Mouse (Mus musculus): ENCODE results near the gene Prkce. TPM values are rescaled to one million over a fixed set of nuclear protein-coding genes. Genes with fewer than 3 reads are reported as not detected.

Gene Prkce
- polyA plus RNA-seq, 1 experiment from 2014 or later, result 18.7 TPM

DNA sequence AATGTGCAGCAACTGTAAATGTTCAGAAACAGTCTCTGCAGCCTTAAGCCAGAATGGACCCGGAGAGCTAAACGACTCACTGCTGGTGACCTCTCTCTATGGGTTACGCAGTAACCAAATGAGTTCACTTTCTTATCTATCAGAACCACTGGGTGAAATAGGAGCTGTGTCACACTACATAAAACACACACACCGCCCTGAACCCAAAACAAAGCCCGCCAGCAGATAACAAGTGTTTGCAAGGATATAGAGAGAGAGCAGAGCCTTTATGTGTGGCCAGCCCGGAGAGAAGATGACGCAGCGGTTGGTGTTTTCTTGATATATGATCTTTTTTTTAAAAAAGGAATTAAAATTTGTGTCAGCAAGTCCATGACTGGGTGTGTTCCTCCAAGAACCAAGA, 238.1 kb downstream of the Prkce start:
- ATAC-seq (ENCODE audit: low FRiP score), result no peak
- Histone ChIP-seq H3K4me1 (replicated peaks) (peaks cover 29% of the 10 kb centered on the region), H3K9me3 (no peaks in the 10 kb centered on the region), H3K4me2 (no peak overlapping the region), H3K9ac (no peak overlapping the region), H3K36me3 (no peaks in the 10 kb centered on the region), H3K4me3 (no peak overlapping the region), H3K27me3 (0 out of 2 replicates have a peak, but pooled peaks cover 2% of the 10 kb centered on the region), H3K27ac (0 out of 2 replicates have a peak overlapping the region, but pooled peaks have one; percentile 67)
- 86% methylated on average over 8 of the region's 8 CpGs for WGBS

DNA sequence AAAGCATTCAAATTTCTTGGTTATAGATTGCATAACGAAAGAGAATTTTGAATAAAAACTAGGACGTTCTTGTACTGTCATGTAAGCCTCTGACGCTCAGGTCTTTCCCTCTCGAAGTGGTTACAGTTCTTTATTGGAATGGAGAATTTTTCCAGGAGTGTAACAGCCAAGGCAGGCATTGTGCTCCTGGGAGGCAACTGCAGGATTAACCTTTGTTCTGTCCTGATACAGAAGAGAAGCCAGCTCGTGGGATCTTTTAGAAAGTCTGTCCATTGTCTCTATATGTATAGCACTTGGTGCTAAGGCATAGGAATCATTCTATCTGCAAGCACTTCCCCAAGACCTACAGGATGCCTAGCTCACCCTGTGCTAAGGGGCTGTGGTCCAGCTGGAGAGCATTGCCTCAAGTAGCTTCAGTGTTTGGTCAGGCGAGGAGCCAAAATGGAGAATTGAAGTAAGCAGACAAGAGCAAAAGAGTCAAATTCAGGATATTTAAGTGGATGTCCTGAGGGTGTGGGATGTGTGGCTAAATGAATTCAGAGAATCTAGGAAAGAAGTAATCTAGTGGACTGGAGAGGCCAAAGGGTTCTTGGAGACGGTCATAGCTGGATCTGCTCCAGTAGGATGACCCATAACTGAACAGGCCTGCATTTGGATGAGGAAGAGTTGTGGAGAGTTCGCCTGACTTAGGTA, 240.5 kb downstream of the Prkce start:
- H3K27me3 ChIP-seq, result 0 out of 2 replicates have a peak, but pooled peaks cover 2% of the 10 kb centered on the region
- ATAC-seq (ENCODE audit: low FRiP score), result no peak
- no peak overlapping the region for H3K4me2 ChIP-seq
- peaks cover 53% of the 10 kb centered on the region for H3K4me1 ChIP-seq (replicated peaks)
- H3K4me3 ChIP-seq, result no peak overlapping the region
- 83% methylated on average over 8 of the region's 8 CpGs for WGBS
- no peaks in the 10 kb centered on the region for H3K36me3 ChIP-seq
- no peak overlapping the region for H3K9ac ChIP-seq
- no peaks in the 10 kb centered on the region for H3K9me3 ChIP-seq
- no peak overlapping the region for H3K27ac ChIP-seq

DNA sequence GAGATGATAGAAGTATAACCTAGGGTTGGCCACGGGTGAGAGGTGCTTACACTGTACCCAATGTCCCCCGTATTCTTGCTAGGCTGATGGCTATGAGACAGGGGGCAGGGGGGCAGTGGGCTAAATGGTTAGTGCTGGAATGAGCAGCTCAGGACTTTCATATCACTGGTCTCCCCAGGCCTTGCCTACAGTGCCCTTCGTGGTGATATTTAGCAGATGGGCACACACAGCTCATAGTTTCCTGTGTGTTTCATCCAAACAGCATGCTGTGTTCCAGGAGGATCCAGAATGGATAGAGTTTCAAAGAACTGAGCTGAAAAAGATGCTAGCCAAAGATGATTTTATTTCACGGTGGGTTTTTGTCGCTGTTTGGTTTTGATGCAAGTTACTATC, 241.0 kb downstream of the Prkce start:
- WGBS, result 88% methylated on average over 5 of the region's 5 CpGs
- Histone ChIP-seq H3K9me3 (no peaks in the 10 kb centered on the region), H3K27me3 (0 out of 2 replicates have a peak, but pooled peaks cover 2% of the 10 kb centered on the region), H3K4me3 (no peak overlapping the region), H3K36me3 (no peaks in the 10 kb centered on the region), H3K4me2 (no peak overlapping the region), H3K9ac (no peak overlapping the region), H3K4me1 (replicated peaks) (peaks cover 53% of the 10 kb centered on the region), H3K27ac (no peak overlapping the region)
- no peak for ATAC-seq (ENCODE audit: low FRiP score)

DNA sequence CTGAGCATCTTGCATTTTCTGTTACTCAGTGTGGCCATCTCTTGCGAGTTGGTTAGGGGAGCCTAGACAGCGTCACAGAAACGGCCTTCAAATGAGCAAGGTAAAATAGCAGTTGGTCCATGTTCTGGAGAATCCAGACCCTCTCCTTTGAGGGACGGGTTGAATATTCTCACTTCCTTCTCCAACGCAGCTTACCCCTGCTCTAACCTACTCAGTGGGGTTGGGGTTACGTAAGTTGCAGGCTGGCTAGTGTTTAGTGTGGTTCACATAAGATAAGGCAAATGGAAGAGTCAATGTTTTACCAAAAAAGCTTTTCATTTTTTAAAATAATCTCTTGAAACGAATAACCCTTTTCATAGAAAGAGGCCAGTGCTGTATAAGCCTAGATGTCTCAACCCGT, 241.9 kb downstream of the Prkce start:
- Histone ChIP-seq H3K27me3 (0 out of 2 replicates have a peak, but pooled peaks cover 2% of the 10 kb centered on the region), H3K36me3 (no peaks in the 10 kb centered on the region), H3K9me3 (no peaks in the 10 kb centered on the region), H3K4me3 (no peak overlapping the region), H3K4me2 (no peak overlapping the region), H3K4me1 (replicated peaks) (peaks cover 52% of the 10 kb centered on the region), H3K27ac (peak overlapping the region; percentile 55; the same call in 1 of the 2 replicates), H3K9ac (no peak overlapping the region)
- 94% methylated on average over 8 of the region's 8 CpGs for WGBS
- no peak for ATAC-seq (ENCODE audit: low FRiP score)

DNA sequence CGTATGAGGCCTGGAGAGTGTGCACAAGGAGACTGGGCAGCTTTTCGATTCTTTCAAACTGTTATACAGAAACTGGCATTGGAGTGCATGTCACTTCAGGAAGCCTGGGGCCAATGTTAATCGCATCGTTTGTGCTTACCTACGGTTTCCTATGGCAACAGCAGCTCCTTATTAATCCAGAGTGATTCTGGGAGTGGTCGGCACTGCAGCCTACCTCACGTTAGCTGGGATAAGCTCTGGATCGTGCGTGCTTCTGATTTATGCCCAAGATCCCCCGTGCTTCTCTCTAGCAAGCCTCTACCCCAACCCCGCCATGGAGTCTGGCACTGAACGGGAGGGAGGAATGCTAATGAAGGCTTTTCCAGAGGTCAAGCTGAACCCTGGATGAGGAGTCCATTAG, 242.9 kb downstream of the Prkce start:
- no peaks in the 10 kb centered on the region for H3K9me3 ChIP-seq
- 0 out of 2 replicates have a peak, but pooled peaks cover 2% of the 10 kb centered on the region for H3K27me3 ChIP-seq
- H3K9ac ChIP-seq, result peak overlapping the region; percentile 8; the same call in 1 of the 2 replicates
- peaks cover 47% of the 10 kb centered on the region for H3K4me1 ChIP-seq (replicated peaks)
- peak; percentile 34; the same call in 1 of the 2 replicates for ATAC-seq (ENCODE audit: low FRiP score)
- H3K36me3 ChIP-seq, result no peaks in the 10 kb centered on the region
- 0 out of 2 replicates have a peak overlapping the region, but pooled peaks have one; percentile 25 for H3K4me2 ChIP-seq
- H3K27ac ChIP-seq, result peak overlapping the region; percentile 55
- WGBS, result 42% methylated on average over 12 of the region's 12 CpGs
- no peak overlapping the region for H3K4me3 ChIP-seq

DNA sequence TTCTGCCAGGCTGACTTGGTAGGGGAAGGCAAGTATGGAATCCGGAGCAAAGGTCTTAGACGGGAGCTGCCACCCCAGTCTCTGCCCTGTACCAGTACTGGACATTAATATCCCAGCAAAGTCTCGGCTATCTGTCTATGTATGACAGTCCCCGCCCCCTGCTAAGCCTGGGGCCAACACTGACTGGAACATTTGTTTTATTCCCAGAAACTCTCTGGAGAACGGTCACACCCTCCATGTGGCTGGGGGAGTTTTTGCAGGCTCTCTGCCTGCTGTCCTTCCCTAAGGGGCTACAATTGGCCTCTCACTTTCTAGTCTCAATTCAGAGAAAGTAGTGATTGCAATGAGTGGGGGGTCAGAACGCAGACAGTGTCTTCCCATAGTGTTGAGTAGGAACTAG, 244.6 kb downstream of the Prkce start:
- Histone ChIP-seq H3K27me3 (0 out of 2 replicates have a peak, but pooled peaks cover 2% of the 10 kb centered on the region), H3K4me2 (no peak overlapping the region), H3K9me3 (no peaks in the 10 kb centered on the region), H3K9ac (no peak overlapping the region), H3K4me3 (no peak overlapping the region), H3K4me1 (replicated peaks) (peaks cover 56% of the 10 kb centered on the region), H3K27ac (peak overlapping the region; percentile 40; the same call in 1 of the 2 replicates), H3K36me3 (no peaks in the 10 kb centered on the region)
- no peak for ATAC-seq (ENCODE audit: low FRiP score)
- 59% methylated on average over 6 of the region's 6 CpGs for WGBS

DNA sequence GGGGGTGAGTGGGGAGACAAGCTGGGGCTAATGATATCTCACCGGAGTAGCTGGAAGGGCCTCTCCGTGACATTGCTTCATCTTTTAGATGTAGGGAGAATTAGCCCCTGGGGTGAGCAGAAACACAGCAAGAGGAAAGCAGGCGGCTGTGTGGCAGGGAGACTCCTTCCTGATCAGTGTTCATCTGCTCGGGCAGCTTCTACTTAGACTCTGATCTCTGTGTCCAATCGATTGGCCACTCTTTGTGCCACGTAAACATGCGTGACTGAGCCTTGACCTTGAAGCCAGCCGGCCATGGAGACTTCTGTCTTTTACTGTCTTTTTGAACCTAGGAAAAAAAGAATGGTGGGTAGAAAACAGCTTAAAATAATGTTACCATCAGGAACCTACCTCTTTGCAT, 247.0 kb downstream of the Prkce start:
- 33% methylated on average over 8 of the region's 8 CpGs for WGBS
- ATAC-seq (ENCODE audit: low FRiP score), result no peak
- peak overlapping the region; percentile 40; the same call in 1 of the 2 replicates for H3K27ac ChIP-seq

DNA sequence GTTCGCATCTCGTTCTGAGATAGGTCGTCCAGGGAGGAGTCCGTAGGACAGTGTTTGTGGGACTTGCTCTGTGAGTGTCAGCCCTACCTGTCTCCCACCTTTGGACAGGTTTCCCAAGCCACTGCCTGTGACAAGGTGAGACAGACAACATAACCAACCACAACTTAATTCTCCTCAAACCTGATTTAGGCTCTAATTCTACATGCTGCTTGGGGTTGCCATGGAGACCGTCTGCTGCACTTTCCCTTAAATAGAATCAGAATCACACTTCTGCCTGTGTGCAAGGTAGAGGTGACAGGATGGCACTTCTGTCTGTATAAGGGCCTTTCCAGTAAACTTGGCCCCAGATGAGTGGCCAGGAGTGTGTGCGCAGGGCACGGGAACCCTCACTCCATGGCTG, 248.4 kb downstream of the Prkce start:
- Histone ChIP-seq H3K9me3 (no peaks in the 10 kb centered on the region), H3K9ac (0 out of 2 replicates have a peak overlapping the region, but pooled peaks have one; percentile 15), H3K4me1 (replicated peaks) (peaks cover 46% of the 10 kb centered on the region), H3K36me3 (no peaks in the 10 kb centered on the region), H3K4me3 (no peak overlapping the region), H3K27me3 (no peaks in the 10 kb centered on the region), H3K27ac (peak overlapping the region; percentile 35), H3K4me2 (no peak overlapping the region)
- WGBS, result 79% methylated on average over 7 of the region's 7 CpGs
- no peak for ATAC-seq (ENCODE audit: low FRiP score)

More for the DNA sequence above, 247.0 kb downstream of the Prkce start:
- no peak overlapping the region for H3K4me2 ChIP-seq
- H3K9ac ChIP-seq, result no peak overlapping the region
- no peaks in the 10 kb centered on the region for H3K27me3 ChIP-seq
- no peaks in the 10 kb centered on the region for H3K9me3 ChIP-seq
- H3K36me3 ChIP-seq, result no peaks in the 10 kb centered on the region
- H3K4me3 ChIP-seq, result no peak overlapping the region
- peaks cover 59% of the 10 kb centered on the region for H3K4me1 ChIP-seq (replicated peaks)

DNA sequence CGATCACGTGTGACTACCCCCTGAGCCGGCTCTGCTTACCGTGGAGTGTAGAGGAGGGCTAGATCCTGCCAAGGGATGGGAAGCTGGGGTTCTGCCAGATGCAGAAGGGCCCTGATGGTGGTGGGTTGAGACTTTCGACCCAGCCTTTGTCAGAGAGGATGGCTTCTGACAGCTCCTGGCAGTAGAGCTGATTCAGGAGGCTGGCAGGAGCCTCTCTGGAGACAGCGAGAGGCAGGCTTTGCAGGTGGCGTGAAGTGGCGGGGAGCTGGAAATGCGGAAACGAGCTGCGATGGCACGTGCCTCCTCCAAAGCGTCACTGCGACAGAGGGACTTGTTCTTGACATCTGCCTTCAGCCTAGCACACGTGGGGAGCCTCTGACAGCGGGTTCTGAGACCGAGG, 250.7 kb downstream of the Prkce start:
- no peak overlapping the region for H3K4me2 ChIP-seq
- H3K4me3 ChIP-seq, result no peak overlapping the region
- no peaks in the 10 kb centered on the region for H3K36me3 ChIP-seq
- no peaks in the 10 kb centered on the region for H3K27me3 ChIP-seq
- H3K4me1 ChIP-seq (replicated peaks), result peaks cover 25% of the 10 kb centered on the region
- WGBS, result 76% methylated on average over 17 of the region's 17 CpGs
- H3K9ac ChIP-seq, result no peak overlapping the region
- H3K27ac ChIP-seq, result 0 out of 2 replicates have a peak overlapping the region, but pooled peaks have one; percentile 12
- no peaks in the 10 kb centered on the region for H3K9me3 ChIP-seq
- ATAC-seq (ENCODE audit: low FRiP score), result peak; percentile 30; the same call in 1 of the 2 replicates

DNA sequence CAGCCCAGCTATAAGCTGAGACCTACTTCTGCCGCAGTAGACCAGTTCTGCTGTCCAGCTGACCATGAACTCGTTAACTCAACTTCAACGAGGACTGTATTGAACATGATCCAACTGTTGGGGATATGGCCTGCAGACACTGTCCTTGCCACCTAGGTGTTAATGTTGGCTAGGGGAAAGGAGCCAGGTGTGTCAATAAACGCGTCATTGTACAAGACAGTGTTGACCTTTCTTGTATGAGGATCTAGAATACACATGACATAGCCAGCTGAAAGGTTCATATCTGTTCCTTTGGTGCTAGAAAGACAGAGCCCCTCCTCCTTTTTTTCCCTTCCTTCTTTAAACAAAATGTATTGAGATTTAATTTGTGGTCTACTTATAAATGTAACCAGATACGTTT, 251.6 kb downstream of the Prkce start:
- Histone ChIP-seq H3K9me3 (no peaks in the 10 kb centered on the region), H3K36me3 (no peaks in the 10 kb centered on the region), H3K4me2 (no peak overlapping the region), H3K27me3 (no peaks in the 10 kb centered on the region), H3K27ac (no peak overlapping the region), H3K4me1 (replicated peaks) (peaks cover 28% of the 10 kb centered on the region), H3K4me3 (no peak overlapping the region), H3K9ac (no peak overlapping the region)
- WGBS, result 92% methylated on average over 6 of the region's 6 CpGs
- ATAC-seq (ENCODE audit: low FRiP score), result no peak

DNA sequence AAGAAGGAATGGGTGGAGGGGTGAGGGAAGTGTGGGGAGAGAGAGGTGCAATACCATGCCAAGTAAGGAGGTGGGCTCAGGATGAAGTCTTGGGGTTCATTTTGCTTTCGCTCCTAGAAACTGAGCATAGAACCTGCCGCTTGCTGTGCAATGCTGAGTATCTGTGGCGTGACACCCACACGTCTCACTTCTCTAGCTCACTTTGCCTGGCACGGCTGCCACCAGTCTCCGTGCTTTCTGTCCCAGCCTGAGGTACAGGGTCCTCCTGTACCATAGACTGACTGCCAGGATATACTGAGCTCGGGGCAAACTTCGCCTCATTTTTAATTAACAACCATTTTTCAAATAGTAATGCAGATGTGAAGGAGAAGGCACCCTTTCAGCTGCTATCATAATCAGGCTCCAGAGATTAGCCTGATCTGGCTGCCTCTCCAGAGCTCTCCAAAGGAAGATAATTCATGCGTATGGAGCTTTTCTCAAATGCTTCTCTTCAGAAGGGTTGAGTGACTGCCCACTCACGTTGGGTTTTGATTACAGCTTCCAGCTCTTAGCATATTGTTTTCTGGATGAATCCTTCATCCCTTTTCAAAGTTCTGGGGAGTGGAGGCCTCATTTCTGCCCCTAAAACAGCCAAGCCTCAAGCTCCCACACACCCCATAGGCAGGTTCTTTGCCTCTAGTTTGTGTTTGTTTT, 253.2 kb downstream of the Prkce start:
- Histone ChIP-seq H3K27me3 (no peaks in the 10 kb centered on the region), H3K4me1 (replicated peaks) (peaks cover 18% of the 10 kb centered on the region), H3K4me3 (no peak overlapping the region), H3K27ac (no peak overlapping the region), H3K9me3 (no peaks in the 10 kb centered on the region), H3K9ac (no peak overlapping the region), H3K4me2 (no peak overlapping the region), H3K36me3 (no peaks in the 10 kb centered on the region)
- 82% methylated on average over 10 of the region's 10 CpGs for WGBS
- no peak for ATAC-seq (ENCODE audit: low FRiP score)

DNA sequence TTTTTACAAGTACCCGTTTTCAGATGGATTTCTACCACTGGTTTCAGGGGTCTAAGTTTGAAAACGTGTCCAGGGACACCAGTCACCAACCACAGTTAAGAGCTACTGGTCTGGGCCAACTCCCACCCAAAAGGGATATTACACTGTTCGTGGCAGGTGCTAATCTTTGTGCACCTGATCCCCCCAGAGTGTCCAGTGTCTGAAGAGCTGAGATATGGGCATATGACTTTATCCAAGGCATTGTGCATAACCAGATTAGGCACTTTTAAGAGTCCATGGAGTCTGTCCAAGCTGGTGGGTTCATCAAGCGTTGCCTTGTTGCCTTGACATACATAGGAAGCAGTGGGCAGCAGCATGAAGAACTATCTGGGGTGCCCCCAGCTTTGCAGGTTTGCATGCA, 254.4 kb downstream of the Prkce start:
- 92% methylated on average over 4 of the region's 4 CpGs for WGBS
- ATAC-seq (ENCODE audit: low FRiP score), result no peak

More for the DNA sequence above, 254.4 kb downstream of the Prkce start:
- Histone ChIP-seq H3K36me3 (no peaks in the 10 kb centered on the region), H3K9me3 (no peaks in the 10 kb centered on the region), H3K27me3 (no peaks in the 10 kb centered on the region), H3K4me2 (no peak overlapping the region), H3K27ac (peak overlapping the region; percentile 15; the same call in 1 of the 2 replicates), H3K9ac (no peak overlapping the region), H3K4me1 (replicated peaks) (peaks cover 8% of the 10 kb centered on the region), H3K4me3 (no peak overlapping the region)
